Mouse (Mus musculus): ENCODE data around the gene Lrrc8d. TPM values are rescaled to one million over a fixed set of nuclear protein-coding genes. Genes with fewer than 3 reads are reported as not detected.

Gene Lrrc8d
- polyA plus RNA-seq, 1 experiment = 34.6 TPM

DNA sequence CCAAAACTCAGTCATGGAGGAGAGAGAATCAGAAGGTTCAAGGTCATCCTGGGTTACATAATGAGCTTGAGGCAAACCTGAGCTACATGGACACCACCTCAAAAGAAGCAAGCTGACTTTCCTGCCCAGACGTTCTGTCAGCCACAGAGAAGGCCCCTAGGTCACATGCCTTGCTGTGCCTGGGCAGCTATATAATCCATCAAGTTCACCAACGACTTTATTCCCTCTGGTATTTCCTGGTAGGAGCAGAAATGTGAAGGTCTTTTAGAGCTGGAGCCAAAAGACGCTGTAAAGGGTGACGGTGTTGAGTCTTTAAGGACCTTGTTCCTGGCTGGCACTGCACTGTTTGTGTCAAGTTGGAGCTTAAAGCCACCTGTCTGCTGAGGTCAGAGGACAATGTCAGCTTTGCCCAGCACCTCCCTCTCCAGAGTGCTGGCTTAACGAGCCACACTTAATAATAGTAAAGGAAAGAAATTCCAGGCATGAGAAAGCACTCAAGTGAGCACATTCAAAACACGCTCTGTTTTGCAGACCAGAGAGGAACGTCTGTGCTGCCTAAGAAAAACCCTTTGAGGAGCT, 129.3 kb downstream of the Lrrc8d start:
- no peak overlapping the region for H3K27ac ChIP-seq (ENCODE audit: insufficient read depth, low read length)
- TF ChIP-seq POLR2A (IDR thresholded peaks at IDR 0.05; ENCODE audit: insufficient read depth, low read length) (no peak), CTCF (IDR thresholded peaks at IDR 0.05; ENCODE audit: low read depth, low read length) (no peak), EP300 (IDR thresholded peaks at IDR 0.05; ENCODE audit: insufficient read depth, low read depth, low read length) (no peak)
- no peaks in the 10 kb centered on the region for H3K9me3 ChIP-seq (replicated peaks; ENCODE audit: control insufficient read depth, insufficient read depth, low read length, poor library complexity, severe bottlenecking)

DNA sequence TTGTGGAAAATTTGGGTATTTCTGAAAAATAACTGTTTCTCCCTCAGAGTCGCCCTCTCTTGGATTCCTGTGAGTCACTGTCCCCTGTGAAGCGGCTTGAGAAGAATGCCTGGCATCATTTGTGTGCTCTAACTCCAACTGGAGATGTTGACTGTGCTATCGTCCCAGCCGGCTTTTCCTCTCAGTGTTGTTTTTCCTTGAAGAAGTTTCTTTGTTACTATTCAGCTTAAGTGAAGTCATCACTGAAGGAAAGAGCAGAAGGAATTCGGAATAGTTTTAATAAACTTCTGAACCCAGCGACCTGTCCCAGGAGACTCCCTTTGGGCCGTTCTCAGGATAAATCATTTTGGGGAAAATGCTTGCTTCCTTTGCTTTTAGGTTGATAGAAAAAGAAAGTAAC, 132.4 kb downstream of the Lrrc8d start:
- H3K4me1 ChIP-seq (ENCODE audit: control insufficient read depth, insufficient read depth, low read length) = no peaks in the 10 kb centered on the region

More for the DNA sequence above, 129.3 kb downstream of the Lrrc8d start:
- no peaks in the 10 kb centered on the region for H3K27me3 ChIP-seq (ENCODE audit: control insufficient read depth, insufficient read depth, low read length, poor library complexity, severe bottlenecking)
- H3K4me1 ChIP-seq (ENCODE audit: control insufficient read depth, insufficient read depth, low read length) = no peaks in the 10 kb centered on the region
- no peaks in the 10 kb centered on the region for H3K36me3 ChIP-seq (ENCODE audit: control insufficient read depth, insufficient read depth, low read length, poor library complexity, severe bottlenecking)
- H3K4me3 ChIP-seq (ENCODE audit: low read depth, low read length) = no peak overlapping the region
- H3K9ac ChIP-seq (ENCODE audit: low read depth, poor library complexity, severe bottlenecking) = no peak overlapping the region

GRCm38 (mm10) chr5:105833923-105834322, 134.2 kb downstream of the Lrrc8d start:
- Histone ChIP-seq H3K27ac (ENCODE audit: insufficient read depth, low read length) (no peak overlapping the region), H3K4me3 (ENCODE audit: low read depth, low read length) (no peak overlapping the region), H3K27me3 (ENCODE audit: control insufficient read depth, insufficient read depth, low read length, poor library complexity, severe bottlenecking) (no peaks in the 10 kb centered on the region), H3K9ac (ENCODE audit: low read depth, poor library complexity, severe bottlenecking) (no peak overlapping the region), H3K36me3 (ENCODE audit: control insufficient read depth, insufficient read depth, low read length, poor library complexity, severe bottlenecking) (no peaks in the 10 kb centered on the region), H3K4me1 (ENCODE audit: control insufficient read depth, insufficient read depth, low read length) (no peaks in the 10 kb centered on the region), H3K9me3 (replicated peaks; ENCODE audit: control insufficient read depth, insufficient read depth, low read length, poor library complexity, severe bottlenecking) (no peaks in the 10 kb centered on the region)
- TF ChIP-seq POLR2A (IDR thresholded peaks at IDR 0.05; ENCODE audit: insufficient read depth, low read length) (no peak), CTCF (IDR thresholded peaks at IDR 0.05; ENCODE audit: low read depth, low read length) (no peak), EP300 (IDR thresholded peaks at IDR 0.05; ENCODE audit: insufficient read depth, low read depth, low read length) (no peak)

More for the DNA sequence above, 132.4 kb downstream of the Lrrc8d start:
- H3K9me3 ChIP-seq (replicated peaks; ENCODE audit: control insufficient read depth, insufficient read depth, low read length, poor library complexity, severe bottlenecking) = no peaks in the 10 kb centered on the region
- no peak overlapping the region for H3K9ac ChIP-seq (ENCODE audit: low read depth, poor library complexity, severe bottlenecking)
- H3K27me3 ChIP-seq (ENCODE audit: control insufficient read depth, insufficient read depth, low read length, poor library complexity, severe bottlenecking) = no peaks in the 10 kb centered on the region
- no peak for TF ChIP-seq CTCF (IDR thresholded peaks at IDR 0.05; ENCODE audit: low read depth, low read length)
- TF ChIP-seq EP300 (IDR thresholded peaks at IDR 0.05; ENCODE audit: insufficient read depth, low read depth, low read length) = no peak
- TF ChIP-seq POLR2A (IDR thresholded peaks at IDR 0.05; ENCODE audit: insufficient read depth, low read length) = no peak
- no peak overlapping the region for H3K27ac ChIP-seq (ENCODE audit: insufficient read depth, low read length)
- H3K4me3 ChIP-seq (ENCODE audit: low read depth, low read length) = no peak overlapping the region
- no peaks in the 10 kb centered on the region for H3K36me3 ChIP-seq (ENCODE audit: control insufficient read depth, insufficient read depth, low read length, poor library complexity, severe bottlenecking)

DNA sequence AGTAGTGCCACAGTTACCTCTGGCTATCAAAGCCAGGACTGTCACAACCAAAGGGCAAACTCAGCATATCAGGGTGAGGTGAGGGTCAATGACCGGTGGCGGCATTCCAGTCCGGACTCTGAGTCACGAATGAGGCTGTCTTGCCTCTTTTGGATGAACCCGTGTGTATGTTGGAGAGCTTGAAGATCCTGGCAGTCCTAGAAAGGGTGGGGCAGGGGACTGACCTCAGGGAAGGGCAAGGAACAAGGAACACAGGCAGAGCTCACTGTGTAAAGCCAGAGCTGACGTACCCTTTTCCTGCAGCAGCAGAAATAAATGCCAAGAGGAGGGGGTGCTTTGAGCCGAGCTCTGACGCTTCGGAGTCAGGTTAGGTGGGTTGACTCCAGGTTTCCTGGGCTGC, 136.2 kb downstream of the Lrrc8d start:
- no peaks in the 10 kb centered on the region for H3K9me3 ChIP-seq (replicated peaks; ENCODE audit: control insufficient read depth, insufficient read depth, low read length, poor library complexity, severe bottlenecking)
- no peaks in the 10 kb centered on the region for H3K36me3 ChIP-seq (ENCODE audit: control insufficient read depth, insufficient read depth, low read length, poor library complexity, severe bottlenecking)
- TF ChIP-seq EP300 (IDR thresholded peaks at IDR 0.05; ENCODE audit: insufficient read depth, low read depth, low read length) (no peak), POLR2A (IDR thresholded peaks at IDR 0.05; ENCODE audit: insufficient read depth, low read length) (no peak), CTCF (IDR thresholded peaks at IDR 0.05; ENCODE audit: low read depth, low read length) (no peak)
- no peak overlapping the region for H3K4me3 ChIP-seq (ENCODE audit: low read depth, low read length)
- H3K4me1 ChIP-seq (ENCODE audit: control insufficient read depth, insufficient read depth, low read length) = no peaks in the 10 kb centered on the region
- H3K27me3 ChIP-seq (ENCODE audit: control insufficient read depth, insufficient read depth, low read length, poor library complexity, severe bottlenecking) = no peaks in the 10 kb centered on the region
- H3K9ac ChIP-seq (ENCODE audit: low read depth, poor library complexity, severe bottlenecking) = no peak overlapping the region
- no peak overlapping the region for H3K27ac ChIP-seq (ENCODE audit: insufficient read depth, low read length)

GRCm38 (mm10) chr5:105839740-105840310, 140.1 kb downstream of the Lrrc8d start:
- TF ChIP-seq POLR2A (IDR thresholded peaks at IDR 0.05; ENCODE audit: insufficient read depth, low read length) (no peak), CTCF (IDR thresholded peaks at IDR 0.05; ENCODE audit: low read depth, low read length) (peak; percentile 51), EP300 (IDR thresholded peaks at IDR 0.05; ENCODE audit: insufficient read depth, low read depth, low read length) (no peak)
- H3K4me1 ChIP-seq (ENCODE audit: control insufficient read depth, insufficient read depth, low read length) = no peaks in the 10 kb centered on the region
- H3K27me3 ChIP-seq (ENCODE audit: control insufficient read depth, insufficient read depth, low read length, poor library complexity, severe bottlenecking) = no peaks in the 10 kb centered on the region
- no peaks in the 10 kb centered on the region for H3K36me3 ChIP-seq (ENCODE audit: control insufficient read depth, insufficient read depth, low read length, poor library complexity, severe bottlenecking)
- no peak overlapping the region for H3K27ac ChIP-seq (ENCODE audit: insufficient read depth, low read length)
- no peak overlapping the region for H3K4me3 ChIP-seq (ENCODE audit: low read depth, low read length)
- no peaks in the 10 kb centered on the region for H3K9me3 ChIP-seq (replicated peaks; ENCODE audit: control insufficient read depth, insufficient read depth, low read length, poor library complexity, severe bottlenecking)
- no peak overlapping the region for H3K9ac ChIP-seq (ENCODE audit: low read depth, poor library complexity, severe bottlenecking)

DNA sequence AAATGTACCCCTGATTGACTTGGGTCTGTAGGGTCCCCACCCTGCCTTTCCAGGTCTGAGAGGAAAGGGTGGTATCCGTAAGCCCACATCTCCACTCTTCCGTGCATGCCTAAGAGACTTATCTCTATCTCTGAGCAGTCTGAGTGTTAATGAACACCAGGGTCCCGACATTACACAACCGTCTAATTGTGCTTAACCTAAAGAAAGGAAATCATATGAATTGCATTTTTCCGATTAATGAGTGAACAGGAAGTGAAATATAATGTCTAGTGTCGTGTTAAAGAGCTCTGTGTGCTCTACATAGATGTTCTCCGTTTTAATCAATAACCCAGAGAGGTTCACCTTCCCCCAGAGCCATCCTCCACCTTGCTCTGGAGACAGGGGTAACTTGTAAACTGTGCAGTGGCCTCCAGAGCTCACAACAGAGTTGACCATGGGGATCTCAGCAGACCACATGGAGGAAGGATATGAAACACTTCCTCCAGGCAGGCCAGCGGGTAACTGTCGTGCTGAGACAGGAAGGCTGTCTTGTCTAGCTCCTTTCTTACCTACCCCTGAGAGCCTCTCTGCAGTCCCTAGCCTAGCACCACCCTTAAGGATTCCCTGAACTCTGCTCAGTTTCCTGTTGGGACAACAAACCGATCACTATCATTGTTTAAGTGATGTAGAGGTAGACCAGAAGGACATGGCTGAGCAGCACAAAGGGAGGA, 144.4 kb downstream of the Lrrc8d start:
- Histone ChIP-seq H3K9ac (ENCODE audit: low read depth, poor library complexity, severe bottlenecking) (no peak overlapping the region), H3K4me1 (ENCODE audit: control insufficient read depth, insufficient read depth, low read length) (no peaks in the 10 kb centered on the region), H3K27ac (ENCODE audit: insufficient read depth, low read length) (no peak overlapping the region), H3K9me3 (replicated peaks; ENCODE audit: control insufficient read depth, insufficient read depth, low read length, poor library complexity, severe bottlenecking) (no peaks in the 10 kb centered on the region), H3K27me3 (ENCODE audit: control insufficient read depth, insufficient read depth, low read length, poor library complexity, severe bottlenecking) (no peaks in the 10 kb centered on the region), H3K4me3 (ENCODE audit: low read depth, low read length) (no peak overlapping the region), H3K36me3 (ENCODE audit: control insufficient read depth, insufficient read depth, low read length, poor library complexity, severe bottlenecking) (no peaks in the 10 kb centered on the region)
- TF ChIP-seq POLR2A (IDR thresholded peaks at IDR 0.05; ENCODE audit: insufficient read depth, low read length) = no peak
- TF ChIP-seq EP300 (IDR thresholded peaks at IDR 0.05; ENCODE audit: insufficient read depth, low read depth, low read length) = no peak
- no peak for TF ChIP-seq CTCF (IDR thresholded peaks at IDR 0.05; ENCODE audit: low read depth, low read length)

Data from ES-Bruce4 (cell line).